Mouse (Mus musculus) inflammation-experienced regulatory T-cells (primary cell): ENCODE measurements around the gene Gm6217. TPM values are rescaled to one million over a fixed set of nuclear protein-coding genes. Genes with fewer than 3 reads are reported as not detected.

Source experiments
- polyA plus RNA-seq, 2 experiments: library from polyadenylated mRNA; unstranded; fragments of 100-300 nt; shearing (Covaris generic); gene quantifications; one replicate each; pipeline ENCODE4 v1.2.1; 2017

Gm6217 gene
- polyA plus RNA-seq: not detected

GRCm38 (mm10) chr1:82931326-82931725 lies at the start of gene Gm6217:
Gene Gm6217, minus strand, starts transcription at chr1:82931399.

GRCm38 (mm10) chr1:82959870-82960385 lies 28.7 kb upstream of the Gm6217 start, which contains the start of gene Gm47955:
Gene Gm47955, plus strand, starts transcription at chr1:82960286.

GRCm38 (mm10) chr1:82955913-82956312 lies 24.7 kb upstream of the Gm6217 start, which contains the start of gene Gm7544:
Gene Gm7544, minus strand, starts transcription at chr1:82956013.

GRCm38 (mm10) chr1:82943295-82943694 lies 12.1 kb upstream of the Gm6217 start, which contains the start of gene A030003K21Rik:
Gene A030003K21Rik, minus strand, starts transcription at chr1:82943388.

GRCm38 (mm10) chr1:82924650-82925049 lies 6.5 kb downstream of the Gm6217 start, which contains the start of gene A030014E15Rik:
Gene A030014E15Rik, plus strand, starts transcription at chr1:82924917.

GRCm38 (mm10) chr1:82913025-82913424 lies 18.2 kb downstream of the Gm6217 start, which contains the start of gene A030005L19Rik:
Gene A030005L19Rik, plus strand, starts transcription at chr1:82913325.

Other genes starting within 250 kb of the Gm6217 start
- 100 to 1,000 TPM; 182 to 184 TPM for gene Mff, start 206.5 kb downstream of the Gm6217 start, polyA plus RNA-seq
- gene Tm4sf20, start 162.9 kb downstream of the Gm6217 start, polyA plus RNA-seq: under 1 TPM in 1 of 2 experiments, not detected in 1; 0.20 TPM
- gene Gm47791, start 160.2 kb downstream of the Gm6217 start, polyA plus RNA-seq: not detected
- 100 to 1,000 TPM; 171 to 264 TPM for gene Agfg1, start 91.9 kb downstream of the Gm6217 start, polyA plus RNA-seq
- under 1 TPM in 1 of 2 experiments, not detected in 1; 0.50 TPM for gene A030005L19Rik, start 18.1 kb downstream of the Gm6217 start, polyA plus RNA-seq
- not detected for gene A030014E15Rik, start 6.5 kb downstream of the Gm6217 start, polyA plus RNA-seq
- gene A030003K21Rik, start 12.0 kb upstream of the Gm6217 start, polyA plus RNA-seq: not detected
- gene Gm7544, start 24.6 kb upstream of the Gm6217 start, polyA plus RNA-seq: 1 to 10 TPM in 1 of 2 experiments, not detected in 1; 1.4 TPM
- gene Gm47955, start 28.9 kb upstream of the Gm6217 start, polyA plus RNA-seq: not detected
- gene Gm47959, start 69.1 kb upstream of the Gm6217 start, polyA plus RNA-seq: 1 to 10 TPM in 1 of 2 experiments, not detected in 1; 1.0 TPM
- gene Slc19a3, start 107.0 kb upstream of the Gm6217 start, polyA plus RNA-seq: not detected
- not detected for gene Krtap28-10, start 111.1 kb upstream of the Gm6217 start, polyA plus RNA-seq
- under 1 TPM in 1 of 2 experiments, not detected in 1; 0.46 TPM for gene Gm47969, start 113.5 kb upstream of the Gm6217 start, polyA plus RNA-seq
- gene A030005K14Rik, start 128.0 kb upstream of the Gm6217 start, polyA plus RNA-seq: under 1 TPM; 0.19 to 0.75 TPM
- gene Krtap28-13, start 129.5 kb upstream of the Gm6217 start, polyA plus RNA-seq: not detected
- gene Ccl20, start 185.4 kb upstream of the Gm6217 start, polyA plus RNA-seq: not detected
- gene Daw1, start 228.4 kb upstream of the Gm6217 start, polyA plus RNA-seq: under 1 TPM in 1 of 2 experiments, not detected in 1; 0.35 TPM